In the genomic region with DNA sequence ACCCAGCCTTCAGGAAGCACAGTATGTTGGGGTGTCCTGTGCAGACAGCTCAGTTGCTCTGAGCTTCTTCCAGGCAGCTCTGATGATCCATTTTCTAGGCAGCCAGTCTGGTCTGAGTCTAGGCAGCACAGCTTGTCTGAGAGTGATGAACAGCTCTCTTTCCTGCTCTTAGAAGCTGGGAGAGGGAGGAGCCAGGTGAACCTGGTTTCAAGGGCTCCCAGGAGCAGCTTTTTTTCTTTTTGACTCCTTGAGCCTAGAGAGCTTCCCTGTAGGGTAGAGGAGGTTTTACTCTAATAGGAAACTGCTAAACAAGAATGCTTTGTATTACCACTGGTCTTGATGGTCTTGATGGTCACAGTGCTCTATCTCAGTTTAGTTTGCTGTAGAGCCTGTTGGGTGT, we compare ENCODE assay signal across 18 mouse cellular contexts.
"Had no signal": no experiment of that assay in that cellular context is flagged by ENCODE, and none has a peak within 500 bp of the region (broad histone marks: within the 10 kb centered on the region; RNA-seq: fewer than 3 reads in every experiment).

No protein-coding gene starts in this region.

- DNase-seq: lung, adult 18-20 months; lung, embryonic 14.5 days; lung, postnatal 4 days; midbrain, embryonic 14.5 days; retina, postnatal 1 day; right cerebral cortex, adult 18-20 months; right cerebral cortex, postnatal 25 days; right cerebral cortex, postnatal 4 days; spleen, adult 18-20 months; thymus, adult 18-20 months; thymus, postnatal 14 days; thymus, postnatal 36 days had no signal

- H3K27me3 ChIP-seq: neural tube, embryonic 12.5 days; neural tube, embryonic 15.5 days had no signal

- H3K27ac ChIP-seq: liver, embryonic 14.5 days; midbrain, embryonic 10.5 days; neural tube, embryonic 12.5 days; neural tube, embryonic 15.5 days had no signal

- H3K4me2 ChIP-seq: lung, embryonic 14.5 days; neural tube, embryonic 12.5 days; neural tube, embryonic 15.5 days had no signal

- ATAC-seq: midbrain, embryonic 16.5 days had no signal

- H3K9me3 ChIP-seq: midbrain, embryonic 10.5 days; neural tube, embryonic 12.5 days; neural tube, embryonic 15.5 days had no signal

- H3K4me3 ChIP-seq: midbrain, embryonic 10.5 days; myocyte; neural tube, embryonic 12.5 days; neural tube, embryonic 15.5 days had no signal

- H3K9ac ChIP-seq: liver, embryonic 14.5 days; lung, embryonic 14.5 days; neural tube, embryonic 12.5 days; neural tube, embryonic 15.5 days had no signal

- H3K4me1 ChIP-seq: neural tube, embryonic 12.5 days had no signal
